Mouse (Mus musculus) limb, embryonic 15.5 days (tissue): ENCODE data around the gene Klk1b27. TPM values are rescaled to one million over a fixed set of nuclear protein-coding genes. Genes with fewer than 3 reads are reported as not detected.
"Not testable (repeated sequence)": the region's sequence is repeated elsewhere in the genome, so short reads cannot be mapped to it uniquely, and the experiment has no call there.

Source experiments
- ATAC-seq: fragments of 200-750 bp; cut with Nextera tagmentation; 2 replicates; pipeline ENCODE4 v1.8.0; 2017; ENCODE audit warnings: low read depth, moderate TSS enrichment; ENCODE audit not compliant: insufficient number of reproducible peaks, low FRiP score, low TSS enrichment
- H3K27ac ChIP-seq: fragments of 300-500 bp; sonication (generic); 2 replicates; pipeline ENCODE4 v1.5.1; 2015; ENCODE audit warnings: moderate library complexity, mild to moderate bottlenecking, inconsistent platforms
- H3K27me3 ChIP-seq: fragments of 300-500 bp; sonication (generic); 2 replicates; pipeline ENCODE4 v1.6.1; 2015; ENCODE audit warnings: inconsistent platforms
- H3K36me3 ChIP-seq: fragments of 300-500 bp; sonication (generic); 2 replicates; pipeline ENCODE4 v1.6.1; 2015; ENCODE audit warnings: inconsistent platforms
- H3K4me1 ChIP-seq: fragments of 300-500 bp; sonication (generic); 2 replicates; pipeline ENCODE4 v1.6.1; 2015; ENCODE audit warnings: inconsistent platforms
- H3K4me2 ChIP-seq: fragments of 300-500 bp; sonication (generic); 2 replicates; pipeline ENCODE4 v1.6.1; 2015; ENCODE audit warnings: mild to moderate bottlenecking, inconsistent platforms
- H3K4me3 ChIP-seq: fragments of 300-500 bp; sonication (generic); 2 replicates; pipeline ENCODE4 v1.5.1; 2015; ENCODE audit warnings: mild to moderate bottlenecking, inconsistent platforms
- H3K9ac ChIP-seq: fragments of 300-500 bp; sonication (generic); 2 replicates; pipeline ENCODE4 v1.6.1; 2015; ENCODE audit warnings: inconsistent platforms
- H3K9me3 ChIP-seq: fragments of 300-500 bp; sonication (generic); 2 replicates; pipeline ENCODE4 v1.6.1; 2016; ENCODE audit warnings: inconsistent platforms
- WGBS: fragments of 180-500 bp; shearing (Covaris S2); methylation state at CpG from one replicate; pipeline ENCODE4 v1.1.7; 2015; 5-methylcytosine and 5-hydroxymethylcytosine counted together
- polyA plus RNA-seq: library from polyadenylated mRNA; unstranded; fragments of >200 nt; fragmentation: Nextera tagmentation; extraction: Ambion mirVana; gene quantifications from 2 replicates; pipeline ENCODE4 v1.2.1, GENCODE M21; 2015

Gene Klk1b27
- polyA plus RNA-seq, result not detected in 2 replicates

GRCm38 (mm10) chr7:44051990-44052389 is at the start of gene Klk1b27:
Gene Klk1b27 (plus strand): TSS chr7:44052290.
- H3K4me3 ChIP-seq, H3K27ac ChIP-seq, H3K36me3 ChIP-seq, H3K9ac ChIP-seq, H3K4me1 ChIP-seq, ATAC-seq, H3K4me2 ChIP-seq, H3K27me3 ChIP-seq, H3K9me3 ChIP-seq: not testable (repeated sequence)
- 81% methylated on average over 3 of the region's 3 CpGs for WGBS

GRCm38 (mm10) chr7:44004847-44005246 is 47.2 kb upstream of the Klk1b27 start:
- Histone ChIP-seq H3K27me3 (no peaks in the 10 kb centered on the region), H3K9ac (no peak overlapping the region), H3K27ac (no peak overlapping the region), H3K4me2 (no peak overlapping the region), H3K4me1 (no peaks in the 10 kb centered on the region), H3K4me3 (no peak overlapping the region), H3K9me3 (no peaks in the 10 kb centered on the region), H3K36me3 (no peaks in the 10 kb centered on the region)
- no peak for ATAC-seq

GRCm38 (mm10) chr7:44011868-44012267 is 40.2 kb upstream of the Klk1b27 start, which contains the start of gene Klk1b26:
Gene Klk1b26 (plus strand): TSS chr7:44012168.
- not testable (repeated sequence) for ATAC-seq, H3K9ac ChIP-seq, H3K4me1 ChIP-seq, H3K27ac ChIP-seq, H3K4me3 ChIP-seq, H3K4me2 ChIP-seq, H3K9me3 ChIP-seq, H3K36me3 ChIP-seq, H3K27me3 ChIP-seq

GRCm38 (mm10) chr7:44014666-44015065 is 37.4 kb upstream of the Klk1b27 start:
- ATAC-seq, H3K27me3 ChIP-seq, H3K9ac ChIP-seq, H3K4me2 ChIP-seq, H3K36me3 ChIP-seq, H3K4me1 ChIP-seq, H3K9me3 ChIP-seq, H3K27ac ChIP-seq, H3K4me3 ChIP-seq: not testable (repeated sequence)
- 76% methylated on average over 6 of the region's 6 CpGs for WGBS

GRCm38 (mm10) chr7:44015071-44015470 is 37.0 kb upstream of the Klk1b27 start:
- H3K4me1 ChIP-seq, result no peaks in the 10 kb centered on the region
- WGBS, result 79% methylated on average over 5 of the region's 5 CpGs
- no peak overlapping the region for H3K9ac ChIP-seq
- ATAC-seq, result no peak
- no peak overlapping the region for H3K4me2 ChIP-seq
- no peaks in the 10 kb centered on the region for H3K9me3 ChIP-seq
- H3K36me3 ChIP-seq, result no peaks in the 10 kb centered on the region
- no peak overlapping the region for H3K4me3 ChIP-seq
- no peak overlapping the region for H3K27ac ChIP-seq
- H3K27me3 ChIP-seq, result no peaks in the 10 kb centered on the region

GRCm38 (mm10) chr7:44072117-44072516 is 20.0 kb downstream of the Klk1b27 start:
- Histone ChIP-seq H3K27ac (no peak overlapping the region), H3K27me3 (no peaks in the 10 kb centered on the region), H3K9me3 (no peaks in the 10 kb centered on the region), H3K9ac (no peak overlapping the region), H3K4me3 (no peak overlapping the region), H3K4me1 (no peaks in the 10 kb centered on the region), H3K4me2 (no peak overlapping the region), H3K36me3 (no peaks in the 10 kb centered on the region)
- 72% methylated on average over 2 of the region's 2 CpGs for WGBS
- no peak for ATAC-seq

- H3K9ac ChIP-seq, result no peak overlapping the region
- WGBS, result 60% methylated on average over 1 of the region's 1 CpGs
These were observed 25.6 kb downstream of the Klk1b27 start for GRCm38 (mm10) chr7:44077703-44078102.

GRCm38 (mm10) chr7:44096111-44096510 is 44.0 kb downstream of the Klk1b27 start:
- Histone ChIP-seq H3K9ac (no peak overlapping the region), H3K9me3 (no peaks in the 10 kb centered on the region), H3K4me2 (no peak overlapping the region), H3K4me1 (no peaks in the 10 kb centered on the region), H3K36me3 (no peaks in the 10 kb centered on the region), H3K4me3 (no peak overlapping the region), H3K27ac (no peak overlapping the region), H3K27me3 (no peaks in the 10 kb centered on the region)
- 93% methylated on average over 1 of the region's 1 CpGs for WGBS
- no peak for ATAC-seq

More at GRCm38 (mm10) chr7:44077703-44078102, 25.6 kb downstream of the Klk1b27 start:
- Histone ChIP-seq H3K4me2 (no peak overlapping the region), H3K36me3 (no peaks in the 10 kb centered on the region), H3K9me3 (no peaks in the 10 kb centered on the region), H3K4me3 (no peak overlapping the region), H3K27ac (no peak overlapping the region), H3K27me3 (no peaks in the 10 kb centered on the region), H3K4me1 (no peaks in the 10 kb centered on the region)
- ATAC-seq, result no peak

- H3K27me3 ChIP-seq, H3K4me3 ChIP-seq, H3K4me1 ChIP-seq, ATAC-seq, H3K4me2 ChIP-seq, H3K9ac ChIP-seq, H3K9me3 ChIP-seq, H3K36me3 ChIP-seq, H3K27ac ChIP-seq: not testable (repeated sequence)
- 65% methylated on average over 3 of the region's 3 CpGs for WGBS
These were observed 49.9 kb downstream of the Klk1b27 start, which contains the start of gene Klk1b21 for GRCm38 (mm10) chr7:44102028-44102427. Gene Klk1b21 (plus strand): TSS chr7:44102328.

Other genes with a start within 250 kb of the Klk1b27 start
- 6.7 and 13.4 TPM in 2 replicates for gene Klk7, start 241.0 kb upstream of the Klk1b27 start, polyA plus RNA-seq
- gene Klk6, start 227.8 kb upstream of the Klk1b27 start, polyA plus RNA-seq, result 0.13 and 0.25 TPM in 2 replicates
- 18.1 and 25.3 TPM in 2 replicates for gene Klk5, start 210.3 kb upstream of the Klk1b27 start, polyA plus RNA-seq
- 0.14 TPM in 1 of 2 replicates, not detected in the other for gene Klk4, start 171.1 kb upstream of the Klk1b27 start, polyA plus RNA-seq
- not detected in 2 replicates for gene Klk15, start 118.5 kb upstream of the Klk1b27 start, polyA plus RNA-seq
- gene Klk1b8, start 101.6 kb upstream of the Klk1b27 start, polyA plus RNA-seq, result not detected in 2 replicates
- gene Klk1b1, start 85.5 kb upstream of the Klk1b27 start, polyA plus RNA-seq, result not detected in 2 replicates
- not detected in 2 replicates for gene Klk1b9, start 76.2 kb upstream of the Klk1b27 start, polyA plus RNA-seq
- gene Klk1b11, start 56.4 kb upstream of the Klk1b27 start, polyA plus RNA-seq, result not detected in 2 replicates
- 0.31 and 3.5 TPM in 2 replicates for gene Klk1b26, start 40.1 kb upstream of the Klk1b27 start, polyA plus RNA-seq
- gene Klk1b21, start 50.0 kb downstream of the Klk1b27 start, polyA plus RNA-seq, result not detected in 2 replicates
- gene Klk1b22, start 60.4 kb downstream of the Klk1b27 start, polyA plus RNA-seq, result not detected in 2 replicates
- not detected in 2 replicates for gene Klk1b16, start 84.5 kb downstream of the Klk1b27 start, polyA plus RNA-seq
- gene Klk1b24, start 135.9 kb downstream of the Klk1b27 start, polyA plus RNA-seq, result not detected in 2 replicates
- gene Klk1b3, start 145.9 kb downstream of the Klk1b27 start, polyA plus RNA-seq, result not detected in 2 replicates
- gene Klk1b4, start 155.1 kb downstream of the Klk1b27 start, polyA plus RNA-seq, result not detected in 2 replicates
- gene Klk1b5, start 163.7 kb downstream of the Klk1b27 start, polyA plus RNA-seq, result not detected in 2 replicates
- gene Klk1, start 173.1 kb downstream of the Klk1b27 start, polyA plus RNA-seq, result 0.20 TPM in 1 of 2 replicates, not detected in the other
- gene Gm36864, start 183.9 kb downstream of the Klk1b27 start, polyA plus RNA-seq, result not detected in 2 replicates
- gene 1700028J19Rik, start 194.4 kb downstream of the Klk1b27 start, polyA plus RNA-seq, result 0.51 and 1.0 TPM in 2 replicates
- 163 and 183 TPM in 2 replicates for gene 2410002F23Rik, start 194.4 kb downstream of the Klk1b27 start, polyA plus RNA-seq
- 0.33 and 0.83 TPM in 2 replicates for gene Acp4, start 205.1 kb downstream of the Klk1b27 start, polyA plus RNA-seq
- gene Gm15517, start 209.2 kb downstream of the Klk1b27 start, polyA plus RNA-seq, result not detected in 2 replicates